Mouse (Mus musculus) monocyte, adult 2 months (primary cell): Measurements from ENCODE around the gene Cep112.

ENCODE experiments used
- DNase-seq, 2 experiments: peaks; one replicate each; pipeline ENCODE4 v3.0.0; 2022; ENCODE audit warnings: low spot score in 2 of 2, low read depth in 1 of 2

Cep112 gene

DNA sequence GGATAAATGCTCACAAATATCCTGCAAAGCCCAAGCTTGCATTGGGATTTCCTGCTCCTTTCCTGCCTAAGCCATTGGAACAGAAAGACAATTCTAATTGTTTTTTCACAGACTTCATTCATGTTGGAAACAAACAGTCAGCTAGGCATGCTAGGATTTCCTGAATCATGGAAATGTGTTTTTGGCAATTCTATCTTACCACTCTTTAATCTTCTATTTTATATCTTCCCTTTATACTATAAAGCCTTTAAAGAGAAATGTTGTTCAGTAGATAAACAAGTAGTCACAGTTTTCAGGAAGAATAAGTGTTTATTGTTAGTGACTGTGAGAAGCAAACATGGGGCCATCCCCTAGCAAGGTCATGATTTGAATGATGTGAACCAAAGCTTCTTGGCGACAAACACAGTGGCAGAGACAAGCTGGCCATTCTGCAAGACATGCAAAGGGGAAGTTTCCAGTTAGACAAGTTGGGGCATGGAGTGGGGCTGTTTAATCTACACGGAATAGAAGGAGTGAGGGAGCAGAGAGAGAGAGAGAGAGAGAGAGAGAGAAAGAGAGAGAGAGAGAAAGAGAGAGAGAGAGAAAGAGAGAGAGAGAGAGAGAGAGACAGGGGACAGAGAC, 169.1 kb downstream of the Cep112 start:
- DNase-seq = no peak

- DNase-seq = no peak
Observed at GRCm38 (mm10) chr11:108605301-108605700, 180.3 kb downstream of the Cep112 start.

- no peak for DNase-seq
Observed at GRCm38 (mm10) chr11:108606036-108606435, 181.0 kb downstream of the Cep112 start.

GRCm38 (mm10) chr11:108606836-108607235, 181.8 kb downstream of the Cep112 start:
- DNase-seq = no peak

- no peak for DNase-seq
Observed at GRCm38 (mm10) chr11:108620628-108621433, 195.8 kb downstream of the Cep112 start.

DNA sequence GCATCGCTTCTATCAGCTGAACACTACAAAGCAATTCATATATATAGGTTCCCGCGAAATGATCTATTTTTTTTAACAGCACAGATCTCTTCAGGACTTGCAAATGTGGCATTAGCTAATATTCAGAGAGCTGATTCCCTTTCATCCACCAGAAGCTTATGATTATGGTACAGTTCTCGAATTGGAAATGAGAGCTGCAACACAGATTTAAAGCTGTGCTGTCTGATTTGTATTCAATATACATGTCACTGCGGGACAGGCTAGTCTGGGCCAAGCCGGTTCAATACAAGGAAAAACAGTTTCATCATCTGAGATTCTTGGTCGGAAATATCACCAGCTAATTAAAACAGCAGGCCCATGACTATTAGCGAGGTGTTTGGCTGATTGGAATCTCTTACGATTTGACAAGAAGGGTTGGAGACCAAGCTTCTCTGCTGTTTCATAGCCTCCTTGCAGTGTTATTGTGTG, 196.5 kb downstream of the Cep112 start:
- no peak for DNase-seq

- no peak for DNase-seq
Observed at GRCm38 (mm10) chr11:108625546-108626232, 200.7 kb downstream of the Cep112 start.

- no peak for DNase-seq
Observed at GRCm38 (mm10) chr11:108637780-108638179, 212.8 kb downstream of the Cep112 start.

DNA sequence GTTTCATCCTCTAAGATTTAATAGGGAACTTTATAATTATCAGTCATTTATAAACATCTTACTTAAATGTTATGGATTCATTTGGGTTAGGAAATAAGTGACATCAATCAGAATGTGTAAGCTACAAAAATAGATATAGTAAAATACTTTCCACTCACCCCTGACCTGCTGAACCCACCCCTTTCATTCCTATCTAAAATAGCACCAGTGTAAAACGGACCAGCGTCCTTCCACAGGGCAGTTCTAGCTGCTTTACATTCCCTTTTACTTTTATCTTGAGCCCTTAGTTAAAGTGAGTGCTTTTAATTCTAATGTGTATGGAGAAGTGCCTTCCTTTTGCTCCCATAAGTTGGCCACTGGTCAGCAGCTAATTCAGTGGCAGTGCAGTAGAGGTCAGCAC, 230.6 kb downstream of the Cep112 start:
- no peak for DNase-seq

- DNase-seq = no peak
Observed at GRCm38 (mm10) chr11:108682014-108682413, 257.0 kb downstream of the Cep112 start.

GRCm38 (mm10) chr11:108696563-108696962, 271.6 kb downstream of the Cep112 start:
- no peak for DNase-seq

DNA sequence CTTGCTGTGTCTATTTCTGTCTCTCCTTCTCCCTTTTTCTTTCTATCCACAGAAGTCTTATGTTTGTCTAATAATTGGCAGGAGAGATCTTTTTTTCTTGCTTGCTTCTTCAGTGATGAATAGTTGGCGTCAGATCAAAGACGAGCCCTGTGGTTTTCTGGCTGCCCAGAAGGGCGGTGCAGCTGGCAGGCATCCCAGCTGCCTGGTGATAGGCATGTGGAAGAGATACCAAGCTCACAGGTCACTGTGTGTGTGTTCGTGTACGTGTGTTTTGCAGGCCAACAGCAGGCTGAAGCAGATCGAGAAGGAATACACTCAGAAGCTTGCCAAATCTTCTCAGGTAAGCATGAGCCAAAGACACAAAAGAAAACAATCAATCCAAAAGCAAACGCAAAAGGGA, 327.3 kb downstream of the Cep112 start:
- DNase-seq = no peak

DNA sequence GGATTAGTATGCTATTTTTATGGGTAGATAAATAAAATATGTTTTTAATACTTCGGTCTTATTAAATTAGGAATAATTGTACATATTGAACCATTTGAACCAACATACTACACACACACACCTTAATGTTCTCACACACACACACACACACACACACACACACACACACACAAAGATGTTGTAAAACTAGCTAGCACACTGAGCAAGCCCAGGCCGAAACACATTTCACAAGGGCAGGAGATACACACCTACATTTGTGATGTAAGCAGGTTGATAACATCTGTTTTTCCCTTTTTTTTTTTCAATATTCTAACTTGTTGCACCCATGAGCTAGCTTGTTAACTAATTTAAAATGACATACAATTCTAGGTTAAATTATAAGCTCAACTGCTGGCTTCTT, 327.8 kb downstream of the Cep112 start:
- DNase-seq = no peak

- no peak for DNase-seq
Observed at GRCm38 (mm10) chr11:108753361-108754240, 328.6 kb downstream of the Cep112 start.

DNA sequence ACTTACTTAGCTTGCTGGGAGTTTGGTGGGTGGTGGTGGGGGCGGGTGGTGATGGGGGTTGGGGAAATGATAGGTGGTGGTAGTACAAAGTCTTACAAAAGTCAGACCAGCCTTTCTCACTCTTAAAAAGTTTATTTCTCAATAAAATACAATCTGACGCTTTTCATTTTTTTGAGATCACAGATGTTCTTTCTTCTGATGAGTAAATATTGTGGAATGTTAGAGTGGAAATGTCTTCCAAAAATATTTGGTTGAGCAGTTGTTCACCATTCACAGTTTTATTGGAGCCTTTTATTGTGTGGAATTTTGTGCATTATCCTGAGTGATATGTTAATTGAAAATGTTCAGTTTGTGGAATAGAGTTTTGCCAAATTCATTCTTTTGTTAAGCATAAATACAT, 332.2 kb downstream of the Cep112 start:
- DNase-seq = no peak

GRCm38 (mm10) chr11:108757626-108758430, 332.8 kb downstream of the Cep112 start:
- no peak for DNase-seq

DNA sequence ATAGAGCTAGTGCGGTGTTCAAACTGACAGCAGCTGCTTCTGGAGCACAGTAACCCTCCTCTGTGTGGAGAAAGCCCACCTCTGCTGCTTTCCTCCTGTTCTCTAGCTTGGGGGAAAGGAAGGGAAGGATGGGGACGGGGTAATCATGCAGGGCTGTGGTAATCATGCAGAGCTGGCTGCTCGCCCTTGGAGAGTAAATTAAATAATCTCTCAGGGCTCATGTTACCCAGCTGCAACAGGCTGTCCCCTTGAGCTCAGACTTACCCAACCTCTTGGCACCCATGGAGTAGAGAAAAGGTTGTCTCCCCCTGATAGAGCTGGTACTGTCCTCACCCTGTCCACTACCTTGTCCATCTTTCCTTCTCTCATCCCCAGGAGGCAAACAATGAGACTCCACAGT, 345.1 kb downstream of the Cep112 start:
- DNase-seq = no peak

DNA sequence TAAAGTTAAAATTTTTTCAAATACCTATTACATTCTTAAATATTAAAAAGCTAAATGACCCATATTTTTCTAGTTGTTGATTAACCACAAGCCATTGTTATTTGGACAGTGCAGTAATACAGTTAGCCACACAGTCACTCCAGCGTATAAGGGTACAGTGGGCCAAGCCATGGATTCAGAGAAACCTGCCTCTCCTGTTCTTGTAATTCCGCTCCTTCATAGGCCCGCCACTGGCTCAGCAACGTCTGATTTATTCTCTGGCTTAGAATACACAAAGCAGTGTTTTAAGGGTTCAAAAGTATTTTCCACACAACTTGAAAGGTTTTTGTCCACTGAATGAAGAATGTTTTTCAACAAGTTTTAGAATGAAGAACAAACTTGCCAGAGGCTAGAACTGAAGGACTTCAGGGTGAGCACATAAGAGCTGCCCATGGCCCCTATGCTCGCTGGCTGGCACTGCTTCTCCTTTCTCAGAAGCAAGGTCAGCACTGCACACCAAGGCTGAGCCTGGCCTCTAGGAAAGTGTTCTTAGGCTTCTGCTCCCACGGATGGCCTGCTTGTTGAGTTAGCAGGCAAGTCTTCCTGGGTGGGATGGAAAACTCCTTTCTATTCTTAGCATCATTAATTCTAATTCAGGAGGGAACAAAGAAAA, 349.2 kb downstream of the Cep112 start:
- DNase-seq = no peak

DNA sequence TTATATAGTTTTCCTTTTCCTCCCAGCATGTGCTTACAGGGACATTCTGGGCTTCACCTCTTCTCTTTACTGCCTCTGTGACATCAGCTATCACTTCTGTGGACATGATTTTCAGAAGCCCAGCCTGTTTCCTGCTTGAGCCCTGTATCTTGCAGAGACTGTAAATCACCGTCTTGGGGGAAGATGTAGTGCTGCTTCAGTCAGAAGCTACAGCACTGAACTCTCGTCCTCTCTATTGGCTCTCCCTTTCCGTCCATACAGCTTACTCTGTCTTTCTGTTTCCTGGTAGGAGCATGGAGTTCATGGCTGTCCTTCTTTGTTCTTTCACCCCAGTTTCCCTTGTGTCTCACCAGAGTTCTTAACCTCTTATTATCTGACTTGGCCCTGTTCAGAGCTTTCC, 352.2 kb downstream of the Cep112 start:
- no peak for DNase-seq
